Mouse (Mus musculus): ENCODE measurements at regions not wholly inside any gene's neighbourhood (a gene's known extent, or its start where the extent isn't known, plus 50 kb on each side); places are given as distances from the start of the nearest gene placed in this dataset.
A peak's percentile ranks its signal among the peaks of the same experiment; 100 is the strongest.
"Not testable (repeated sequence)": the region's sequence is repeated elsewhere in the genome, so short reads cannot be mapped to it uniquely, and the experiment has no call there.

- H3K27me3 ChIP-seq (ENCODE audit: control insufficient read depth, insufficient read depth, low read length); ATAC-seq (ENCODE audit: low FRiP score); H3K4me2 ChIP-seq (replicated peaks); H3K9me3 ChIP-seq (ENCODE audit: control insufficient read depth, low read length); DNase-seq (ENCODE audit: low spot score); H3K27ac ChIP-seq; H3K36me3 ChIP-seq (replicated peaks; ENCODE audit: control insufficient read depth, insufficient read depth); H3K9ac ChIP-seq; H3K4me1 ChIP-seq (replicated peaks; ENCODE audit: control insufficient read depth, insufficient read depth, low read length); H3K4me3 ChIP-seq (replicated peaks; ENCODE audit: low read length): not testable (repeated sequence)
- WGBS, result 98% methylated on average over 8 of the region's 19 CpGs
Observed at GRCm38 (mm10) chr10:99339291-99339912, 76.4 kb downstream of the Dusp6 start.

GRCm38 (mm10) chr10:99340057-99340456 lies 77.0 kb downstream of the Dusp6 start:
- H3K27me3 ChIP-seq (ENCODE audit: control insufficient read depth, insufficient read depth, low read length); H3K4me1 ChIP-seq (replicated peaks; ENCODE audit: control insufficient read depth, insufficient read depth, low read length); H3K36me3 ChIP-seq (replicated peaks; ENCODE audit: control insufficient read depth, insufficient read depth); DNase-seq (ENCODE audit: low spot score); H3K9me3 ChIP-seq (ENCODE audit: control insufficient read depth, low read length); H3K27ac ChIP-seq; H3K4me2 ChIP-seq (replicated peaks); H3K9ac ChIP-seq; H3K4me3 ChIP-seq (replicated peaks; ENCODE audit: low read length); ATAC-seq (ENCODE audit: low FRiP score): not testable (repeated sequence)
- WGBS, result 96% methylated on average over 5 of the region's 25 CpGs

GRCm38 (mm10) chr10:99349125-99349716 lies 86.2 kb downstream of the Dusp6 start:
- H3K27me3 ChIP-seq (ENCODE audit: control insufficient read depth, insufficient read depth, low read length), result no peaks in the 10 kb centered on the region

GRCm38 (mm10) chr10:99353541-99354292 lies 90.7 kb downstream of the Dusp6 start:
- Histone ChIP-seq H3K4me3 (replicated peaks; ENCODE audit: low read length) (no peak overlapping the region), H3K27ac (no peak overlapping the region), H3K4me1 (replicated peaks; ENCODE audit: control insufficient read depth, insufficient read depth, low read length) (no peaks in the 10 kb centered on the region), H3K36me3 (replicated peaks; ENCODE audit: control insufficient read depth, insufficient read depth) (no peaks in the 10 kb centered on the region), H3K9ac (no peak overlapping the region), H3K27me3 (ENCODE audit: control insufficient read depth, insufficient read depth, low read length) (no peaks in the 10 kb centered on the region), H3K4me2 (replicated peaks) (0 out of 2 replicates have a peak overlapping the region, but pooled peaks have one; percentile 1), H3K9me3 (ENCODE audit: control insufficient read depth, low read length) (no peaks in the 10 kb centered on the region)
- ATAC-seq (ENCODE audit: low FRiP score) (no peak), DNase-seq (ENCODE audit: low spot score) (no peak)
- 44% methylated on average over 18 of the region's 18 CpGs for WGBS

More at GRCm38 (mm10) chr10:99349125-99349716, 86.2 kb downstream of the Dusp6 start:
- 72% methylated on average over 3 of the region's 3 CpGs for WGBS
- Histone ChIP-seq H3K27ac (no peak overlapping the region), H3K4me3 (replicated peaks; ENCODE audit: low read length) (no peak overlapping the region), H3K9ac (no peak overlapping the region), H3K9me3 (ENCODE audit: control insufficient read depth, low read length) (no peaks in the 10 kb centered on the region), H3K4me1 (replicated peaks; ENCODE audit: control insufficient read depth, insufficient read depth, low read length) (no peaks in the 10 kb centered on the region), H3K4me2 (replicated peaks) (no peak overlapping the region), H3K36me3 (replicated peaks; ENCODE audit: control insufficient read depth, insufficient read depth) (no peaks in the 10 kb centered on the region)
- DNase-seq (ENCODE audit: low spot score) (no peak), ATAC-seq (ENCODE audit: low FRiP score) (no peak)

GRCm38 (mm10) chr10:99354352-99354751 lies 91.3 kb downstream of the Dusp6 start:
- H3K9me3 ChIP-seq (ENCODE audit: control insufficient read depth, low read length), result no peaks in the 10 kb centered on the region
- no peaks in the 10 kb centered on the region for H3K4me1 ChIP-seq (replicated peaks; ENCODE audit: control insufficient read depth, insufficient read depth, low read length)
- DNase-seq (ENCODE audit: low spot score) (no peak), ATAC-seq (ENCODE audit: low FRiP score) (no peak)
- H3K4me2 ChIP-seq (replicated peaks), result no peak overlapping the region
- WGBS, result 91% methylated on average over 2 of the region's 2 CpGs
- no peak overlapping the region for H3K9ac ChIP-seq
- no peaks in the 10 kb centered on the region for H3K27me3 ChIP-seq (ENCODE audit: control insufficient read depth, insufficient read depth, low read length)
- no peak overlapping the region for H3K27ac ChIP-seq
- H3K36me3 ChIP-seq (replicated peaks; ENCODE audit: control insufficient read depth, insufficient read depth), result no peaks in the 10 kb centered on the region
- no peak overlapping the region for H3K4me3 ChIP-seq (replicated peaks; ENCODE audit: low read length)

GRCm38 (mm10) chr10:99355303-99355702 lies 92.3 kb downstream of the Dusp6 start:
- DNase-seq (ENCODE audit: low spot score) (no peak), ATAC-seq (ENCODE audit: low FRiP score) (no peak)
- Histone ChIP-seq H3K36me3 (replicated peaks; ENCODE audit: control insufficient read depth, insufficient read depth) (no peaks in the 10 kb centered on the region), H3K4me3 (replicated peaks; ENCODE audit: low read length) (no peak overlapping the region), H3K4me2 (replicated peaks) (no peak overlapping the region), H3K9ac (no peak overlapping the region), H3K4me1 (replicated peaks; ENCODE audit: control insufficient read depth, insufficient read depth, low read length) (no peaks in the 10 kb centered on the region), H3K9me3 (ENCODE audit: control insufficient read depth, low read length) (no peaks in the 10 kb centered on the region), H3K27me3 (ENCODE audit: control insufficient read depth, insufficient read depth, low read length) (no peaks in the 10 kb centered on the region), H3K27ac (no peak overlapping the region)
- 93% methylated on average over 4 of the region's 4 CpGs for WGBS

GRCm38 (mm10) chr10:99356221-99356620 lies 93.2 kb downstream of the Dusp6 start:
- DNase-seq (ENCODE audit: low spot score) (no peak), ATAC-seq (ENCODE audit: low FRiP score) (no peak)
- Histone ChIP-seq H3K4me3 (replicated peaks; ENCODE audit: low read length) (no peak overlapping the region), H3K27ac (no peak overlapping the region), H3K4me2 (replicated peaks) (no peak overlapping the region), H3K27me3 (ENCODE audit: control insufficient read depth, insufficient read depth, low read length) (no peaks in the 10 kb centered on the region), H3K36me3 (replicated peaks; ENCODE audit: control insufficient read depth, insufficient read depth) (no peaks in the 10 kb centered on the region), H3K9ac (no peak overlapping the region), H3K4me1 (replicated peaks; ENCODE audit: control insufficient read depth, insufficient read depth, low read length) (no peaks in the 10 kb centered on the region), H3K9me3 (ENCODE audit: control insufficient read depth, low read length) (no peaks in the 10 kb centered on the region)
- 77% methylated on average over 5 of the region's 5 CpGs for WGBS

GRCm38 (mm10) chr10:99356883-99357282 lies 93.9 kb downstream of the Dusp6 start:
- Histone ChIP-seq H3K9me3 (ENCODE audit: control insufficient read depth, low read length) (no peaks in the 10 kb centered on the region), H3K4me3 (replicated peaks; ENCODE audit: low read length) (no peak overlapping the region), H3K27me3 (ENCODE audit: control insufficient read depth, insufficient read depth, low read length) (no peaks in the 10 kb centered on the region), H3K27ac (no peak overlapping the region), H3K4me2 (replicated peaks) (no peak overlapping the region), H3K36me3 (replicated peaks; ENCODE audit: control insufficient read depth, insufficient read depth) (no peaks in the 10 kb centered on the region), H3K4me1 (replicated peaks; ENCODE audit: control insufficient read depth, insufficient read depth, low read length) (no peaks in the 10 kb centered on the region), H3K9ac (no peak overlapping the region)
- no peak for DNase-seq (ENCODE audit: low spot score)
- 86% methylated on average over 3 of the region's 3 CpGs for WGBS
- ATAC-seq (ENCODE audit: low FRiP score), result no peak

GRCm38 (mm10) chr10:99357347-99357746 lies 94.3 kb downstream of the Dusp6 start:
- ATAC-seq (ENCODE audit: low FRiP score), result no peak

More at GRCm38 (mm10) chr10:99357347-99357746, 94.3 kb downstream of the Dusp6 start:
- Histone ChIP-seq H3K27ac (no peak overlapping the region), H3K9ac (no peak overlapping the region), H3K27me3 (ENCODE audit: control insufficient read depth, insufficient read depth, low read length) (no peaks in the 10 kb centered on the region), H3K4me2 (replicated peaks) (no peak overlapping the region), H3K4me1 (replicated peaks; ENCODE audit: control insufficient read depth, insufficient read depth, low read length) (no peaks in the 10 kb centered on the region), H3K4me3 (replicated peaks; ENCODE audit: low read length) (no peak overlapping the region), H3K9me3 (ENCODE audit: control insufficient read depth, low read length) (no peaks in the 10 kb centered on the region), H3K36me3 (replicated peaks; ENCODE audit: control insufficient read depth, insufficient read depth) (no peaks in the 10 kb centered on the region)
- WGBS, result 86% methylated on average over 4 of the region's 4 CpGs
- no peak for DNase-seq (ENCODE audit: low spot score)
